Mouse (Mus musculus) liver, postnatal 0 days (tissue): ENCODE data around the gene Gm13420.

Source experiments
- CTCF ChIP-seq: sonication (generic); IDR thresholded peaks from 2 replicates; pipeline ENCODE4 v1.5.1; 2016; ENCODE audit warnings: antibody characterized with exemption, low read depth
- EP300 ChIP-seq: IDR thresholded peaks from 2 replicates; pipeline ENCODE4 v1.6.1; 2016; ENCODE audit warnings: antibody characterized with exemption, low read depth, mild to moderate bottlenecking

DNA sequence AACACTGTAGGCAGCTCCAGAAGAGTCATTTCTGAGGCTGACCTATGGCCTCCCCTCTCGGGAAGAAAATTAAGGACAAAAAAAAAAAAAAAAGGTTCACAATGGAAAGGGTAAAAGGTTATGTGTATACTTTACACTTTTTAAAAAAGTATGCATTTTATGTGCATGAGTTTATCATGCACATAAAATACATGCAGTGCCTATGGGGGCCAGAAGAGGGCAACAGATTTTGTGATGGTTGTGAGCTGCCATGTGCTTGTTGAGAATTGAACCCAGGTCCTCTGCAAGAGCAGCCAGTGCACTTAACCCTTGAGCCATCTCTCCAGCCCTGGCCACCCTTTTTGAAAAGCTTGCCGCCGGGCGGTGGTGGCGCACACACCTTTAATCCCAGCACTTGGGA is 3.6 kb downstream of the Gm13420 start:
- TF ChIP-seq CTCF: peak; percentile 49
- no peak for TF ChIP-seq EP300
